Mouse (Mus musculus) forebrain, embryonic 16.5 days (tissue): ENCODE measurements around the gene Bri3. TPM values are rescaled to one million over a fixed set of nuclear protein-coding genes. Genes with fewer than 3 reads are reported as not detected.
A peak's percentile ranks its signal among the peaks of the same experiment; 100 is the strongest.

Experiments used
- ATAC-seq: fragments of 200-750 bp; cut with Nextera tagmentation; 2 replicates; pipeline ENCODE4 v1.8.0; 2017; ENCODE audit warnings: mild to moderate bottlenecking, moderate library complexity
- H3K27ac ChIP-seq: fragments of 300-500 bp; sonication (generic); 2 replicates; pipeline ENCODE4 v1.5.1; 2014; ENCODE audit warnings: low read length, control low read depth
- H3K27me3 ChIP-seq: fragments of 300-500 bp; sonication (generic); replicated peaks from 2 replicates; pipeline ENCODE4 v1.6.1; 2014; ENCODE audit warnings: low read length; ENCODE audit not compliant: control insufficient read depth, insufficient read depth
- H3K36me3 ChIP-seq: fragments of 300-500 bp; sonication (generic); 2 replicates; pipeline ENCODE4 v1.6.1; 2014; ENCODE audit not compliant: control insufficient read depth, insufficient read depth
- H3K4me1 ChIP-seq: fragments of 300-500 bp; sonication (generic); replicated peaks from 2 replicates; pipeline ENCODE4 v1.6.1; 2014; ENCODE audit warnings: low read length; ENCODE audit not compliant: control insufficient read depth, insufficient read depth
- H3K4me2 ChIP-seq: fragments of 300-500 bp; sonication (generic); 2 replicates; pipeline ENCODE4 v1.6.1; 2014; ENCODE audit warnings: mild to moderate bottlenecking, low read length, control low read depth
- H3K4me3 ChIP-seq: fragments of 300-500 bp; sonication (generic); replicated peaks from 2 replicates; pipeline ENCODE4 v1.5.1; 2014; ENCODE audit warnings: mild to moderate bottlenecking, low read length, control low read depth
- H3K9ac ChIP-seq: fragments of 300-500 bp; sonication (generic); replicated peaks from 2 replicates; pipeline ENCODE4 v1.6.1; 2014; ENCODE audit warnings: low read depth, low read length, control low read depth
- H3K9me3 ChIP-seq: fragments of 300-500 bp; sonication (generic); 2 replicates; pipeline ENCODE4 v1.6.1; 2016; ENCODE audit warnings: low read length; ENCODE audit not compliant: control insufficient read depth
- WGBS: fragments of 180-500 bp; shearing (Covaris S2); extraction: QIAGEN DNeasy Blood & Tissue Kit; methylation state at CpG from one replicate; pipeline ENCODE4 v1.1.7; 2014; 5-methylcytosine and 5-hydroxymethylcytosine counted together
- polyA plus RNA-seq: library from polyadenylated mRNA; unstranded; fragments of >200 nt; fragmentation: Nextera tagmentation; extraction: Ambion mirVana; gene quantifications from 2 replicates; pipeline ENCODE4 v1.2.1, GENCODE M21; 2015

Bri3 gene
- polyA plus RNA-seq, 1 experiment from 2014 or later: 98.0 TPM

GRCm38 (mm10) chr5:144473056-144473455 lies 228.8 kb downstream of the Bri3 start:
- WGBS: 81% methylated on average over 14 of the region's 14 CpGs
- Histone ChIP-seq H3K9ac (no peak overlapping the region), H3K27me3 (no peaks in the 10 kb centered on the region), H3K4me2 (no peak overlapping the region), H3K27ac (no peak overlapping the region), H3K36me3 (no peaks in the 10 kb centered on the region), H3K9me3 (no peaks in the 10 kb centered on the region), H3K4me3 (no peak overlapping the region), H3K4me1 (no peaks in the 10 kb centered on the region)
- ATAC-seq: no peak

GRCm38 (mm10) chr5:144479677-144480171 lies 235.5 kb downstream of the Bri3 start:
- H3K36me3 ChIP-seq: no peaks in the 10 kb centered on the region
- H3K27ac ChIP-seq: no peak overlapping the region
- ATAC-seq: peak; percentile 65
- H3K9me3 ChIP-seq: no peaks in the 10 kb centered on the region
- no peaks in the 10 kb centered on the region; the same call in 1 of the 2 replicates for H3K27me3 ChIP-seq
- H3K4me2 ChIP-seq: no peak overlapping the region
- 4% methylated on average over 8 of the region's 8 CpGs for WGBS
- peaks cover 14% of the 10 kb centered on the region for H3K4me1 ChIP-seq
- no peak overlapping the region for H3K9ac ChIP-seq
- no peak overlapping the region for H3K4me3 ChIP-seq

- no peak overlapping the region; the same call in 1 of the 2 replicates for H3K9ac ChIP-seq
- no peaks in the 10 kb centered on the region; the same call in 1 of the 2 replicates for H3K27me3 ChIP-seq
- H3K4me1 ChIP-seq: peaks cover 14% of the 10 kb centered on the region
- H3K9me3 ChIP-seq: no peaks in the 10 kb centered on the region
- no peak overlapping the region for H3K4me3 ChIP-seq
- no peak overlapping the region for H3K27ac ChIP-seq
- WGBS: 14% methylated on average over 16 of the region's 16 CpGs
- peak; percentile 74 for ATAC-seq
- H3K36me3 ChIP-seq: no peaks in the 10 kb centered on the region
- H3K4me2 ChIP-seq: 0 out of 2 replicates have a peak overlapping the region, but pooled peaks have one; percentile 7
Measured at GRCm38 (mm10) chr5:144483659-144484375, 239.6 kb downstream of the Bri3 start.

- Histone ChIP-seq H3K4me3 (no peak overlapping the region), H3K9ac (no peak overlapping the region), H3K4me2 (no peak overlapping the region), H3K4me1 (no peaks in the 10 kb centered on the region), H3K36me3 (no peaks in the 10 kb centered on the region), H3K27ac (no peak overlapping the region), H3K9me3 (no peaks in the 10 kb centered on the region), H3K27me3 (no peaks in the 10 kb centered on the region)
- ATAC-seq: no peak
- 18% methylated on average over 6 of the region's 6 CpGs for WGBS
Measured at GRCm38 (mm10) chr5:144491308-144491707, 247.1 kb downstream of the Bri3 start.

Other genes starting within 250 kb of the Bri3 start
- gene Ccz1, start 229.6 kb upstream of the Bri3 start, polyA plus RNA-seq: 95.7 and 97.2 TPM in 2 replicates
- not detected in 2 replicates for gene Ocm, start 217.8 kb upstream of the Bri3 start, polyA plus RNA-seq
- 9.4 TPM in 2 replicates for gene Lmtk2, start 144.0 kb upstream of the Bri3 start, polyA plus RNA-seq
- gene Bhlha15, start 54.2 kb upstream of the Bri3 start, polyA plus RNA-seq: 0.05 and 0.09 TPM in 2 replicates
- 45.6 and 57.4 TPM in 2 replicates for gene Tecpr1, start 20.8 kb upstream of the Bri3 start, polyA plus RNA-seq
- 1.5 and 1.6 TPM in 2 replicates for gene Baiap2l1, start 113.7 kb downstream of the Bri3 start, polyA plus RNA-seq